Mouse (Mus musculus): ENCODE results near the gene Gm9817. TPM values are rescaled to one million over a fixed set of nuclear protein-coding genes. Genes with fewer than 3 reads are reported as not detected.
"Not testable (repeated sequence)": the region's sequence is repeated elsewhere in the genome, so short reads cannot be mapped to it uniquely, and the experiment has no call there.

Gene Gm9817
- polyA plus RNA-seq (2012): 0.03 and 0.04 TPM in 2 replicates

DNA sequence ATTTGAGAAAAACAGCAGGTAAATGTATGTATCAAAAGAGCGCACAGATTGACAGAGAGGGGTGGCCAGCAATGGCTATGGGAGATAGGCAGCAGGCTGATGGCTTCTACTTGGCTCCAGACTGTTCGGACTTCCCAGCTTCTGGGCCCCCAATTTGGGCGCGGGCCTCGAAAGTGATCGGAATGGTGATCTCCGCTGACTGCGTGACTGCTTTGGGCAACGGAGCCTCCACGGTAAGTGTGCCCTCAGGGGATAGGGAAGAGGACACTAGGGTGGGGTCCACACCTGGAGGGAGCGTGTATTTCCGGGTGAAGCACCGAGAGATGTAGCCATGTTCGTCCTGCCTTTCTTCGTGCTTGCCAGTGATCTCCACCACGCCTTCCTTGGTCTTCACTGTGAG, at the start of gene Gm9817:
TSS of gene Gm9817 (plus strand) at position 301 of the 400 bp plus-strand sequence.
- TF ChIP-seq GATA1 (IDR thresholded peaks at IDR 0.05; ENCODE audit: low read length): not testable (repeated sequence)

DNA sequence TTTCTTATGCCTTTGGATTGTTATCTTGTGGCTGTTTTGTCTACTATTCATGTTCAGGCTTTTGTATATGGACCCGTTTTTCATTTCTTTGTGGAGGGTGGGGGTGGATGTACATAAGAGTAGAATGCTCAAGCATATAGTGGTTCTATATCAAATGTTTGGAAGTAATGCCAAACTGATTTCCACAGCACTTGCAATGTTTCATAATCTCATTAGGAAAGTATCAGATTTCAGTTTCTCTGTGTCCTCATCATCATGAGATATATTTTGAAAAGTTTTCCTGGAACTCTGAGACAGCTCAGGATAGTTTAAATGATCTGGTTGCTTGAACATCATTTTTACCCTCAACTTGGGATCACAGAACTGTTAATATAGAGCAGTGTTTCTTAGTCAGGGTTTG, 48.7 kb upstream of the Gm9817 start:
- TF ChIP-seq GATA1 (IDR thresholded peaks at IDR 0.05; ENCODE audit: low read length): no peak

DNA sequence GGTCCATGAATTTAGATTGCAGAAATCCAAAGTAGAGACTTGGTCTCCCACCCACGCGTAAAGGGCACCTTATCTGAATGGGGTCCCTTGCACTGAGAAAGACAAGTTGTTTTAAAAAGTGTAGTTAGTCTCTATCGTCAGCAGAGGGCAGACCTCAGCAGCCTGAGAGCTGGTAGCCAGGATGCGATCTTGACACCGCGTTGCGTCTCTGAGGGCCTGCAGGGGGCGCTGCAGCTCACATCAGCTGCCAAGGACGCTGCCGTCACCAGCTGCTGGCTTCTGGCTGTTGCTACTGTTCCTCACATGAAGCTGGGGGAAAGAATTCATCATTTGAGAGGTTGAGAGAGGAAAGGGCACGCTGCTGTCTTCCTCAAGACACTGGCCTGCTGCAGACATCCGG, 47.7 kb upstream of the Gm9817 start:
- TF ChIP-seq GATA1 (IDR thresholded peaks at IDR 0.05; ENCODE audit: low read length): no peak

DNA sequence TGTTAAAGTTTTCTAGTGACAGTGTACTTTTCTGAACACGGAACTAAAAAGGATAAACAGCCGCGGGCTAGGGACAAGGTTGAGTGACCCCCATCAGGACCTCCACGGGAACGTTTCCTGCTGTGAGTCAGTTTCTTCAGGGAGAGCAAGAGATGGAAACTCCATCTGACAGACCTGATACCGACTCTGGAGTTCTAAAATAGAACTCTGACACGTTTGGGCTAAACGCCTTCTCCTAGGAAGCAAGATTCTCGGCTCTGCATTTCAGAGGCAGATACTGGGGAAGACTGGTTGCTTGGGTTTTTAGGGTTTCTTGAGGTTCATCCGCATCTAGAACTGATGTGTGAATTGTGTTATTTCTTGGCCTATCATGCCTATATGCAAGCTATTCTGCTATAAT, 47.2 kb upstream of the Gm9817 start:
- TF ChIP-seq GATA1 (IDR thresholded peaks at IDR 0.05; ENCODE audit: low read length): no peak

DNA sequence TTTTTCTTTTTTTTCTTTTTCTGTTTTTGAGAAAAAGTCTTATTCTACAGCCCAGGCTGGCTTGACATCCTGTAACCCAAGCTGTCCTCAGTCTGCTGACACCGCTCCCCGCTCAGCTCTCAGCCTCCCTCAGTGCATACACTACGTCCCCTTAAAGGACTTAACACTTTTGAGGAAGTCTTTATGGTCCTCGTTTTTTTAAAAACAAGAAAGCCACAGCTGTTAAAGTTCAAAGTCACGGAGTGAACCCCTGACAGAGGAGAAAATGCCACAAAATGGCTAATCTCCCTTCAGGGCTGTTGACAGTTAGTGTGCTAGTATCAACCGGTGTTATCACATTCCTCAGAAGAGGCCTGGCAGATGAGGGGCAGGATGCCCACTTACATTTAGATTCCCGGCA, 46.7 kb upstream of the Gm9817 start:
- no peak for TF ChIP-seq GATA1 (IDR thresholded peaks at IDR 0.05; ENCODE audit: low read length)

DNA sequence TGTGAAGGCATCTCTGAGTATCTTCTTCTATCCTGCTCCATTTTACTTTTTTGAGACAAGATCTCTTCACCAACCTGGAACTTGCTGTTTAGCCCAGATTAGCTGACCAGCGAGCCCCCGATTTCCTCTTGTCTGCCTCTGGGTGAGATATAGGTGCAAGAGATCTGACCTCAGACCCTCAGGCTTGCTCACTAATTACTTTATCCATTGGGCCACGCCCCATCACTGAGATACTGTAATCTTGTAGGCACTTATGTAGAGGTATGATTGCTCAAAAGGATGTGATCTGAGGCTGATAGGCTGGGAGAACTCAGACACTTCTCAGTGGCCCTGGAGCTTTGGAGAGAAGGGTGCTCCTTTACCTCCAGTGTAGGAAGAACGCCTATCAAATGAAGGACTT, 46.0 kb upstream of the Gm9817 start:
- peak; percentile 18 for TF ChIP-seq GATA1 (IDR thresholded peaks at IDR 0.05; ENCODE audit: low read length)

DNA sequence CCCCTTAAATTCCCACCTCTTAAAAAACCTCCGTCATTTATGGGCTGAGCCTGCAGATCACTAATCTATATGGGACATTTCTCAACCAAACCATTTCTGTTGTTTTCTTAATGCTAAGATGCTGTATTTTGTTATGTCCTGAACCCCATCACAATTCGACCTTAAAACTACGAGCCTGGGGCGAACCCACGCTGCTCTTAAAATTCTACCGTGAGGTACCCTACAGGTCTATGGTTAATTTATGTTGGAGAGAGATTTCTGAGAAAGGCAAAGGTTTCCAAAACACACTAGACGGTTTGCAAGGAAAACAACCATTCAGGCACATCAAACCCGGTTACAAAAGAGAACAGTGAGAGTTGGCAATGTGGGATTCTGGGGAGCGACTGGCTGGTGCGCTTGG, 45.1 kb upstream of the Gm9817 start:
- TF ChIP-seq GATA1 (IDR thresholded peaks at IDR 0.05; ENCODE audit: low read length): no peak

DNA sequence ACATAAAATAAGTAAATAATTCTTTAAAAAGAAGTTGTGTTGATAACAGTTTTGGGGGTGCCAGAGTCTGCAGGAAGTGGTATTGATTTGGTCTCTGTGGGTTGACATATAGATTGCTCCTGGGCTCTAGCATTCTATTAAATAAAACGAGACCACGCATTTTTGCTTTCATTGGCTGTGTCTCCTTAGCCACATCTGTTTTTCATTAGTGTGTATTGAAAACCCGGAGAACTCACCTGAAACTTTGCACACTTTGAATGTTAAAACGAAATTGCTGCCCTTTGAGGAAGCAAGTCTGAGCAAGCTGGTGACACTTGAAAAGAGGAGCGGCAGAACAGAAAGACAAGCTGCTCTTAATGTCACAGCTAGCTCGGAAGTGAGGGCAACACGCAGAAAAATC, 43.7 kb upstream of the Gm9817 start:
- TF ChIP-seq GATA1 (IDR thresholded peaks at IDR 0.05; ENCODE audit: low read length): no peak

DNA sequence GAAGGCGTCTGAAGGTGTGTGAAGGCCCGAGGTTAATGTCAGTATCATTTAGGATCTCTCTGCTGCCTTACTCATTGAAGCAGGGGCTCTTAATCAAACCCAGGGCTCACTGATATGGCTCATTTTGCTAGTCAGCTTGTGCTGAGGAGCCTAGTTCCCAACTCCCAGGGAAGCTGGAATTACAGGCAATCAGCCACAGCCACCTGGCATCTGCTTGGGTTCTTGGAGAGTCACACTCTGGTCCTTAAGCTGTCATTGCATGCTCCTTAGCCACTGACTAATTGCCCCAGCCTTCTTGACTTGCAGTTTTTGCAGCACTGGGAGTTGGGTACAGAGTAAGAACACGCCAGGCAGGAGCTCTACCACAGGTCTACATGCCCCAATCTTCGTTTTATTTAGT, 42.1 kb upstream of the Gm9817 start:
- no peak for TF ChIP-seq GATA1 (IDR thresholded peaks at IDR 0.05; ENCODE audit: low read length)

DNA sequence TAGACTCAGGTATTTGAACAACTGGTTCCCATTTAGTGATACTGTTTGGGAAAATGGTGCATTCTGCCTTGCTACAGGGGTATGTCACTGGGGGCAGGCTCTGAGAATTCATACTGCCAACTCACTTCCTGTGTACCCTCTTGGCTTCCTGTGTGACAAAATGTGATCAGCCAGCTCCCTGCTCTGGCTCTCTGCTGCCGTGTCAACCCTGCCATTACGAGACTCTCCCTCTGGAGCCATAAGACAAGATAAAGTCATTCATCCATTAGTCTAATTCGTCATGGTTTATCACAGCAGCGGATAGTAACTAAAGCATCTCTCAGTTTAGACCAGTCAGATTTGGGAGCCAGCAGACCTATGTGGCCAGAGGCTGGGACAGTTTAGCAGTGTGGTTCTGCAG, 38.3 kb upstream of the Gm9817 start:
- no peak for TF ChIP-seq GATA1 (IDR thresholded peaks at IDR 0.05; ENCODE audit: low read length)

DNA sequence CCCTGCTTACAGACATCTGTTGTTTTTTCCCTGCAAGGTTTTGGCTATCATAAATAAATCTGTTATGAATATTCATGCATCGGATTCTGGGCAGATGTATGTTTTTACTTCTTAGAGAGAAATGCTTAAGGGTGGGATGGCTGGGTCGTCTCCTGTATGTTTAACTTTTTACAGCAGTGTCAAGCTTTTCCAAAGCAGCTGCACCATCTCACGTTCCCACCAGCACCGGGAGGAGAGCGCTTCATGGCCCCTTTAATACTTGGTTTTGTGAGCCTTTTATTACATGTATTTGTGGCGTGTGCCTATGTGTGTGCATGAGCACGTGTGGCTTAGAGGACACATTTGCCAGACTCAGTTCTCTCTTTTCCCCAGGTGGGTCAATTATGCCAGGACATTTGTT, 37.8 kb upstream of the Gm9817 start:
- TF ChIP-seq GATA1 (IDR thresholded peaks at IDR 0.05; ENCODE audit: low read length): no peak

DNA sequence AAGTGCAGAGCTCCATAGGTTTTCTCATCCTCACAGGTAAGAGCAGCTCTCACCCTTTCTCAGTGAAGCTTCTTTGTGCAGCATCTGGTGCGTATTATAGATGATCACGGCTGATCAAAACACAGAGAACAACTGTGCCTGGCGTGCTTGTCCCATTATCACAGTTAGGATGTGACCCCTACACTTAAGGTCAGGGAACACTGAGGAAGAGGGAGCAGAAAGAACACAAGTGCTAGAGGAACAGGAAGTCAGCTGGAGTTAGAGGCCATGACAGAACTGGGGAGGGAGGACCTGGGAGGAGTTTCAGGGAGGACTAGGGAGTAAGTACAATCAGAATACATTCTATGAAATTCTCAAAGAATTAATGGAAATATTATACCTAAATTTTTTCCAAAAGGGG, 35.0 kb upstream of the Gm9817 start:
- no peak for TF ChIP-seq GATA1 (IDR thresholded peaks at IDR 0.05; ENCODE audit: low read length)

DNA sequence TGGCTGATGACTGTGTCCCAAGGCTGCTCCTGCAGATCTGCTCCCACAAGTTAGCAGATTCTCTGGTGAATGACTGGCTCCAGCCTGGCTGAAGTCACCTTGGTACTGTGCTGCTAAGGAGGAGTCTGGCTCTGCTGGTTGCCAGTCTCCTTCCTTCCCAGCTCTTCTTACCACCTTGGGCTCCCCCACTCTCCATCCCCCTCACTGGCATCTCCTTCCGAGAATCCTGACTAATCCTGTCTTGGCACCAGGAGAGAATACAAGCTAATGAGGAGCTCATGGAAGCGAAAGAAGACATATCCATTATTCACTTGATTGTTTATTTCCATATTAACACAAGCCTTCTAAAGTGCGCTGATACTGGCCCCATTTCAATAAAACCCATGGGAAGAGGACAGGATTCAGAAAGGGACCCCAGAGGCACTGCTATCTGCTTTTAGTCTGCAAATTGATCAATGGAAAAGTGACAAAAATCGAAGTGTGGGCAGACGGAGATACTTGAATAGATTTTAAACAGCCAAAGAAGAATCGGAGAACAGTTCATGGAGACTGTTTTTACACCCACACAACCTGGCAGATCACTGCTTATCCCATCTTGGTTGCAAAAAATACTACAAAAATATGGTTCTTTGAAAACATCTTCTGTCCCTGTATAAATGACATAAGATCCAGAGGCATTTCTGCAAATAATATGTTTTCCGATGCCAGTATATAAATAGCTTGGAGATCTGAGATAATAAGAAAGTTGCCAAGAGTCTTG, 29.1 kb upstream of the Gm9817 start:
- TF ChIP-seq GATA1 (IDR thresholded peaks at IDR 0.05; ENCODE audit: low read length): no peak

DNA sequence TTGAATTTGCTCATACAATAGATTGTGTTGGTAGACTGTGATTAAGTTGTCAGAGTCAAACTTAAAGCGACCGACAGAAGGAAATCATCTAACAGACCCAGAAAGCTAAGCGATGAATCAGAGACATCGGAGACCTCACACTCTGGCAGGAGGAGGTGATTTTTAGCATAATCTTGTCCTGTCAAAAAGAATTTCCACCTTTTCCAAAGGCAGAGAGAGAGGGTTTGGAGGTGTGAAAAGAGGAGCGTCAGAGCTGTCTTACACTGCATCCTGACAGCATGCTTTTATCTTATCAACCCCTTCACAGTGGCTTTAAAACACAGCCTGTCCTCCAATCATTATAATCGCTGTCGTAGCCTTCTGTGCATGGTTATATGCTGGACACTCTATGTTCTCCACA, 25.7 kb upstream of the Gm9817 start:
- TF ChIP-seq GATA1 (IDR thresholded peaks at IDR 0.05; ENCODE audit: low read length): no peak

DNA sequence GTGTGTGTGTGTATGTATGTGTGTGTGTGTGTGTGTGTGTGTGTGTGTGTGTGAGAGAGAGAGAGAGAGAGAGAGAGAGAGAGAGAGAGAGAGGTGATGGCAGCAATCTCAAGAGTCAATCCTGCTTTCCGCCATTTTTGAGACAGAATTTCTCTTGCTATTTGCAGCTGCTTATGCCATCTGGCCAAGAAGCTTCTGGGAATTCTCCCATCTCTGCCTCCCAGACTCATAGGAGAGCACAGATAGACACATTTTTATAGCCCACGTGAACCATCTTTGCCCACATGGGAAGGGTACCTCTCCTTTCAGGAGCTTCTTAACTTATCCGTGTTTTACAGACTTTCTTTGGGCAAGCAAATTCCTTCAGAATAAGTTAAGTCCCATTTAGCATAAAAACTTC, 24.6 kb upstream of the Gm9817 start:
- TF ChIP-seq GATA1 (IDR thresholded peaks at IDR 0.05; ENCODE audit: low read length): no peak

DNA sequence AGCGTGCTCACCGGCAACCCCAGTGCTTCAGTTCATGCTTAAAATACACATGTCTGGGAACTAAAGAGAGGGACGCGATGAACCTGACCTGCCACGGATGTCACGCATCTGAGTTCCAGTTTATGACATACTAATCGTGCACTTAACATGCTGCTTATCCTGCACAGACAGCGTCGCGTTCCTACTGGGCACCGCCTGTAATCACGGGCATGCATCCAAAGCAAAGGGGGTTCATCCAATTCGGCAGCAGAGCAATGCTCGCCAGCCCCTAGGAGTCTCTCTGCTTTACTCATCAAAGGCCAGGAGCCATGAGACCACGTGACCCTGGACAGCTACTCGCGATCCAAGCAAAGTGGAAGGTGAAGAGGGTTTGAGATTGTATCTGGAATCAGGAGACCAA, 19.3 kb upstream of the Gm9817 start:
- no peak for TF ChIP-seq GATA1 (IDR thresholded peaks at IDR 0.05; ENCODE audit: low read length)

DNA sequence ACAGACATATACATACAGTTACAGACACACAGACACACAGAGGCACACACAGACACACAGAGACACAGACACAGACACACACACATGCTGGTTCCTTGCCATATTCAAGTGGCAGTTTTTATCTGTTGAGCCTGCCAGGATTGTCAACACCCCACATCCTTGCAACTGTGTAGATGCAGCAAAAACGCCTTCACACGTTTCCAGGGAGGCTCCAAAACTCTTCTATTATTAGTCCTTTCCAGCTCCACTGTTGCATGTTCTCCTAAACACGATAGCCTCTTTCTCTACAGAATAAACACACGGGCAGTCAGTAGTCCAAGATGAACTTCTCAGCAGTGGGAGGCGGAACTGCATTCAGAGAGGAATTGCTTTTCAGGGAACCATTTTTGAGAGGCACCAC, 15.3 kb upstream of the Gm9817 start:
- no peak for TF ChIP-seq GATA1 (IDR thresholded peaks at IDR 0.05; ENCODE audit: low read length)

DNA sequence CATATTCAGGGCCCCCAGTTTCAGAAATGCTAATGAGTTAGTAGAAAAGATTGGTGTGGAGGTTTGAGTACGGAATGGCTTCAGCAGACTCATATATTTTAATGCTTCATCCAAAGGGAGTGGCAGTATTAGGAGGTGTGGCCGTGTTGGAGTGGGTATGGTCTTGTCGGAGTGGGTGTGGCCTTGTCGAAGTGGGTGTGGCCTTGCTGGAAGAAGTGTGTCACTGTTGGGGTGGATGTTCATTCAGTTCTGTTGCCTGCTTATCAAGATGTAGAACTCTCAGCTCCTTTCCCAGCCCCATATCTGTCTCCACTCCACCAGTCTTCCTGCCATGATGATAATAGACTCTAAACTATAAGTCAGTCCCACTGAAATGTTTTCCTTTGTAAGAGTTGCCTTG, 13.5 kb upstream of the Gm9817 start:
- no peak for TF ChIP-seq GATA1 (IDR thresholded peaks at IDR 0.05; ENCODE audit: low read length)
